Mouse (Mus musculus) mouse embryonic stem cell (cell line): ENCODE measurements around the gene Lipc.

ENCODE experiments used
- in situ Hi-C, 2 experiments: fragments of 300-500 bp; cut with MboI; formaldehyde crosslinking; loops; 1 replicate in 1 of 2; 3 replicates in 1 of 2; pipeline ENCODE4 v1.14.3; 2019 to 2020; ENCODE audit warnings: low sequenced_read_pairs in 2 of 2, low pct_unique_long_range_greater_than_20kb in 1 of 2, mixed read lengths in 1 of 2; ENCODE audit not compliant: unreplicated experiment in 1 of 2

The Lipc gene

GRCm38 (mm10) chr9:70924763-70925162, 27.3 kb downstream of the Lipc start:
- in situ Hi-C loops: loop anchor here (10.0 kb wide), 1 partner anchor 250 kb away; the partner anchor contains the start of gene Adam10 (in 2 of the 2)

- in situ Hi-C loops: loop anchor here (10.0 kb wide), 1 partner anchor 247 kb away; the partner anchor contains the start of gene Adam10 (in 2 of the 2)
Measured at GRCm38 (mm10) chr9:70921781-70922565, 30.1 kb downstream of the Lipc start.

DNA sequence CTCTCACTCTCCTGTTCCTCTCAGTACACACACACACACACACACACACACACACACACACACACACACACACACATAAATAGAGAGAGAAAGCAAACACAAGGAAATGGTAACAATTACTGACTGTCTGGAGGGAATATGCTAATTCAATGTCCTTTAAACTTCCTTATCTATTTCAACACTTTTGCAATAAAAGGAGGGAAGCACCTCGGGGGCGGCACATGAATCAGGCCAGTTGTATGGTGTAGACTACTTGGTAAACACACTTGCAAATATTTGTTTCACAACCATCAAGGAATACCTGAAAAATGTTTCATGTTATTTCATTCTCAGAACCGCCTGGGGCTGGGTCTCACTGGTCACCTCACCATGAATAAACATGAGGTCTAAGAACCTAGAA, 30.9 kb downstream of the Lipc start:
- in situ Hi-C loops: loop anchor here (10.0 kb wide), 1 partner anchor 246 kb away; the partner anchor contains the start of gene Adam10 (in 2 of the 2)

- in situ Hi-C loops: no loop called here
Measured at GRCm38 (mm10) chr9:70919271-70919670, 32.8 kb downstream of the Lipc start.

DNA sequence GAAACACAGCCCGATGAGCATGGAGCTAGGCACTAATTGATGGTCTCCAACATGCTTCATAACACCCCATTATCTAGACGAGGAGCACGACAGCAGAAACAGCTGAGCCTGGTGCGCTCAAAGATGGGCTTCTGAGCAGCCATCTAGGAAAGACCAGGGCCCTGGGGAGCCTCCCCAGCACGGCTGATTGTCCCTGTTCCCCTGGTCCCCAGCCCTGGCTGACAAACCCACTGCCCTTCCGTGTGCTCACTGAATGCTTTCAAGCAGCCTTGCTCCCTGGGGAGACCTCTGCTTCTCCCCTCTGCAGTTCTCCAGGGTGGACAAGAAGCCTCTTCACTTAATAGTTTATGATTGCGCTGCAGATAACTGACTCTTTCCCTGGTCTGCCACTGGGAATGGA, 35.5 kb downstream of the Lipc start:
- in situ Hi-C loops: no loop called here

DNA sequence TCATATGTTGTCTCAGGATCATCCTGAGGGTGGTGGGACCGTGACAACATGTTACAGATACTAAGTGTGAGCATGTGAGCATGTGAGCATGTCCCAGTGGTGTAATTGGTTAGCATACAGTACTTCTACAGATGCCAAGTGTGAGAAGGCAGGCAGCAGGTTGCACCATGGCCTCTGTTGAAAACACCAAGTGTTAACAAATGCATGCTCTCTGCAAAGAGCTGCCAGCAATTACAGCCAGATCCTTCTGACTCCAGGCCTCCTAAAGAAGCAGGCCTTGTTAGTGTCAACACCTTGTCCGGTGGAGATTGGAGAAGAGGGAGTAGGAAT, 36.7 kb downstream of the Lipc start:
- in situ Hi-C loops: no loop called here

DNA sequence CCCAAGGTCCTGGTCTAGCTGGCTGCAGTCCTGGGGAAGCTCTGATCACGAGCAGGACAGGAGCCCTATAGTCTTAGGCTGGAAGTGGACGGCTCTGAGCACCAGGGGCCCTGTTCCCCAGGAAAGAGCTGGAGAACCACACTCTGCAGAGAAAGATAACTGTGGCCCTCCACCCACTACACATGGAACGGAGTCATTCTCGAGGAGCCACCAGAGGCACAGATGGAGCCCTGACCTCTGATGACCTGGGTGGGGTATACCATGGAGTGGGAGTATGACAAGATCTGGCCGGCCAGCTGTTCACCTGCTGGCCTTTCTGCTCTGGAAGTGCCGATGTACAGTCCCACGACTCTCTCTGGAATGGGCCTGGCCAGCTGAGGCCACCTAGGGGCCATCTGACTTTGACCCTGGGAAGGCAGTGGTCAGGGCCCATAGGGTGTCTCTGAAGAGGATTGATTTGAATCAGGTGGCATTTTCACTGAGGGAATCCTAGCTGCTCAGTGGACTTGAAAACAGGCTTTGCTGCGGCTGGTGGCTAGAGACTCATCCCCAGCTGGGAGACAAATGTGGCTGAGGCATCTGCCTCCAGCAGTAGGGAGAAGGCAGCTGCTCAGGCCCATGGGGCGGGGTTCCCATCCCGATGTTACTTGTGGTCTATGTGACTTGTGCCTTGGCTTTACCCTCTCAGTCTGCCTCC, 37.2 kb downstream of the Lipc start:
- in situ Hi-C loops: no loop called here

GRCm38 (mm10) chr9:70911163-70911562, 40.9 kb downstream of the Lipc start:
- in situ Hi-C loops: no loop called here

- in situ Hi-C loops: no loop called here
Measured at GRCm38 (mm10) chr9:70910351-70910750, 41.7 kb downstream of the Lipc start.

GRCm38 (mm10) chr9:70902821-70903730, 49.0 kb downstream of the Lipc start:
- in situ Hi-C loops: no loop called here

- in situ Hi-C loops: no loop called here
Measured at GRCm38 (mm10) chr9:70894201-70894600, 57.8 kb downstream of the Lipc start.

GRCm38 (mm10) chr9:70893526-70893925, 58.5 kb downstream of the Lipc start:
- in situ Hi-C loops: no loop called here

GRCm38 (mm10) chr9:70892627-70893026, 59.4 kb downstream of the Lipc start:
- in situ Hi-C loops: no loop called here

- in situ Hi-C loops: no loop called here
Measured at GRCm38 (mm10) chr9:70891431-70892133, 60.4 kb downstream of the Lipc start.

- in situ Hi-C loops: no loop called here
Measured at GRCm38 (mm10) chr9:70890736-70891135, 61.3 kb downstream of the Lipc start.

GRCm38 (mm10) chr9:70888969-70889368, 63.1 kb downstream of the Lipc start:
- in situ Hi-C loops: no loop called here

GRCm38 (mm10) chr9:70888556-70888955, 63.5 kb downstream of the Lipc start:
- in situ Hi-C loops: no loop called here

- in situ Hi-C loops: no loop called here
Measured at GRCm38 (mm10) chr9:70881982-70882381, 70.0 kb downstream of the Lipc start.
